ENCODE assay signal across 9 mouse cellular contexts in genomic region chr4:47310812-47311211, GRCm38 (mm10). TPM values are rescaled to one million over a fixed set of nuclear protein-coding genes. Genes with fewer than 3 reads are reported as not detected.
A peak's percentile ranks its signal among the peaks of the same experiment; 100 is the strongest.
DNase-seq lines count a peak whose midpoint lies in the region; ATAC-seq lines count a peak whose summit lies in the region.
"Had no signal": no experiment of that assay in that cellular context is flagged by ENCODE, and none has a peak within 500 bp of the region (broad histone marks: within the 10 kb centered on the region; RNA-seq: fewer than 3 reads in every experiment).

No protein-coding gene starts in this region.

- no peak overlapping the region for H3K4me2 ChIP-seq in liver, embryonic 13.5 days
- H3K4me2 ChIP-seq in hindbrain, embryonic 16.5 days (ENCODE audit: low read length) = no peak overlapping the region

- peak; percentile 41; the same call in 1 of the 2 replicates for ATAC-seq in liver, embryonic 13.5 days (ENCODE audit: low read depth)
- no peak for ATAC-seq in hindbrain, embryonic 16.5 days

- peak; percentile 62 to 73 for DNase-seq in urinary bladder, postnatal 36 days (ENCODE audit: low spot score in 2 of 2)
- no peak for DNase-seq in urinary bladder, postnatal 4 days (ENCODE audit: low spot score in 2 of 2)
- peak; percentile 64 to 75 for DNase-seq in heart, adult 18-20 months
- DNase-seq in liver, embryonic 13.5 days = no peak
- DNase-seq in thymus, postnatal 4 days = peak; percentile 61
- no peak for DNase-seq in right cerebral cortex, postnatal 10 days (ENCODE audit: low spot score in 2 of 2)
- DNase-seq in testis, postnatal 10 days (ENCODE audit: low spot score) = no peak

- WGBS in liver, embryonic 13.5 days (ENCODE audit: insufficient replicate concordance) = 49% methylated on average over 6 of the region's 6 CpGs
- 75% methylated on average over 6 of the region's 6 CpGs for WGBS in hindbrain, embryonic 16.5 days

- H3K9me3 ChIP-seq in liver, embryonic 13.5 days (replicated peaks) = no peaks in the 10 kb centered on the region
- H3K9me3 ChIP-seq in hindbrain, embryonic 16.5 days (ENCODE audit: control insufficient read depth, low read length) = no peaks in the 10 kb centered on the region

- no peak overlapping the region for H3K4me3 ChIP-seq in liver, embryonic 13.5 days (replicated peaks)
- no peak overlapping the region for H3K4me3 ChIP-seq in hindbrain, embryonic 16.5 days (ENCODE audit: low read length)
- H3K4me3 ChIP-seq: erythroblast, embryonic 14.5 days had no signal

- no peaks in the 10 kb centered on the region for H3K36me3 ChIP-seq in liver, embryonic 13.5 days
- no peaks in the 10 kb centered on the region for H3K36me3 ChIP-seq in hindbrain, embryonic 16.5 days (ENCODE audit: control insufficient read depth, insufficient read depth, low read length)

- no peak overlapping the region for H3K27ac ChIP-seq in liver, embryonic 13.5 days
- H3K27ac ChIP-seq in hindbrain, embryonic 16.5 days (ENCODE audit: low read depth, low read length) = no peak overlapping the region

- no peaks in the 10 kb centered on the region for H3K27me3 ChIP-seq in liver, embryonic 13.5 days
- H3K27me3 ChIP-seq in hindbrain, embryonic 16.5 days (replicated peaks; ENCODE audit: control insufficient read depth, insufficient read depth, low read length) = no peaks in the 10 kb centered on the region; the same call in 1 of the 2 replicates

- H3K9ac ChIP-seq in liver, embryonic 13.5 days = no peak overlapping the region
- H3K9ac ChIP-seq in hindbrain, embryonic 16.5 days (ENCODE audit: low read depth, low read length) = no peak overlapping the region

- peaks cover 14% of the 10 kb centered on the region for H3K4me1 ChIP-seq in liver, embryonic 13.5 days (replicated peaks)
- H3K4me1 ChIP-seq in hindbrain, embryonic 16.5 days (ENCODE audit: control insufficient read depth, insufficient read depth, low read depth, low read length) = no peaks in the 10 kb centered on the region

RNA-seq across cellular contexts. Expression of gene Tgfbr1, which starts 42.2 kb away (rescaled TPM):
- total RNA-seq in heart, adult 18-20 months (2021) = 10 to 100 TPM; 13.6 to 14.9 TPM
- 4.6 and 6.5 TPM in 2 replicates for polyA plus RNA-seq in liver, embryonic 13.5 days (2015; fragmentation: Nextera tagmentation; extraction: Ambion mirVana)
- 17.7 and 27.1 TPM in 2 replicates for polyA plus RNA-seq in hindbrain, embryonic 16.5 days (2015; fragmentation: Nextera tagmentation; extraction: Ambion mirVana)

Comparison
In these comparisons a context has a peak if more than half of its experiments do, and no peak if none do; other contexts are left out.
1. DNase-seq: peak in urinary bladder, postnatal 36 days (2 of 2), heart, adult 18-20 months (2 of 2) and thymus, postnatal 4 days (single experiment); none in urinary bladder, postnatal 4 days (0 of 2), liver, embryonic 13.5 days (single experiment), right cerebral cortex, postnatal 10 days (0 of 2) and testis, postnatal 10 days (single experiment).